Mouse (Mus musculus): ENCODE results near the gene Slc5a5.

GRCm38 (mm10) chr8:70894771-70895545, 2.4 kb upstream of the Slc5a5 start:
- no peak for TF ChIP-seq CTCF (IDR thresholded peaks at IDR 0.05; ENCODE audit: low read depth)
- TF ChIP-seq EP300 (IDR thresholded peaks at IDR 0.05; ENCODE audit: low read depth): no peak
